Mouse (Mus musculus): ENCODE data around the gene Cox5b. TPM values are rescaled to one million over a fixed set of nuclear protein-coding genes. Genes with fewer than 3 reads are reported as not detected.

Cox5b gene
- total RNA-seq, 2 experiments from 2014 or later = 933 to 949 TPM

GRCm38 (mm10) chr1:36683810-36684467, 7.3 kb upstream of the Cox5b start:
- peak; percentile 61 to 84 for DNase-seq (ENCODE audit: low spot score in 2 of 2)

DNA sequence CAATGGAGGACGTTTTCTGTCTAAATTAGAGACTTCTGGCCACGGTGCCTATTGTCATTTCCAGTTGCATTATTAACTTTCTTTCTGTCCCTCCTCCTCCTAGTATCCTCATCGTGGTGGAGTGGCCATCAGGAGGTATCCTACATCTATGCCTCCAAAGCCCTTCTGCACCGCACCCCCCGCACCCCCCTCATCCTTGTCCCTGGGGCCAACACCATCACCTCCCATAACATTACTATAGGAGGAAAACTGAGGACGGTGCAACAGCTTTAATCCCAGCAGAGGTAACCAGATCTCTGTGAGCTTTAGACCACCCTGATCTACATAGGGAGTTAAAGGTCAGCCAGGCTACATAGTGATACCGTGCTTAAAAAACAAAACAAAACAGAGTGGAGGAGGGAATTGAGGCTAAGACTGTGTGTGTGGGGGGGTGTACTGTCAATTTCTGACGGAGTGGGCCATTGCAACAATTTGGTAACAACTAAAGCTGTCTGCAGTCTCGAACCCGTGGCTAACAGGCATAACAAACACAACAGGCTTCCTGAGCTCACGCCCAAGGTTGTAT, 496 bp upstream of the Cox5b start:
- no peak for DNase-seq (ENCODE audit: low spot score in 2 of 2)

- DNase-seq (ENCODE audit: low spot score in 2 of 2) = no peak
Measured at GRCm38 (mm10) chr1:36694871-36695270, 3.6 kb downstream of the Cox5b start.

GRCm38 (mm10) chr1:36696411-36696810, 5.2 kb downstream of the Cox5b start:
- no peak for DNase-seq (ENCODE audit: low spot score in 2 of 2)

GRCm38 (mm10) chr1:36697030-36697429, 5.8 kb downstream of the Cox5b start:
- no peak for DNase-seq (ENCODE audit: low spot score in 2 of 2)

GRCm38 (mm10) chr1:36707166-36707565, 15.9 kb downstream of the Cox5b start:
- no peak for DNase-seq (ENCODE audit: low spot score in 2 of 2)

DNA sequence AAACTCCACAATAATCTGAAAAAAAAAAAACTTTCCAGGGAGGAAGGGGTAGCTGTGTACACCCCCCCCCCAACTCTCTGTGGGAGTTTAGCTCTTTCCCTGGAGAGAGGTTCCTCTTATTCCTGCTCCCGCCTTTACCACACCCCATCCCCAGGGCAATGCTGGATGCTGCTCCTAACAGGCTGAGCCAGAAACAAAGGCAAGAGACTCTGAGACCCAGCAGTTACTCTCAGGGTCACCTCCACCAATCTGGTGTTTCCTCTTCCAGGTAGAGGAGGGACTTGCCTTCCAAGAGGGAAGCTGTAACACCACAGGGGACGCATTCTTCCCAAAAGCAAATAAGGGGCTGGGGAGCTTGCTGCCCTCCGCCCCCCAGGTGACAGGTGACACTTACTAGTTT, 16.5 kb downstream of the Cox5b start:
- DNase-seq (ENCODE audit: low spot score in 2 of 2) = no peak

DNA sequence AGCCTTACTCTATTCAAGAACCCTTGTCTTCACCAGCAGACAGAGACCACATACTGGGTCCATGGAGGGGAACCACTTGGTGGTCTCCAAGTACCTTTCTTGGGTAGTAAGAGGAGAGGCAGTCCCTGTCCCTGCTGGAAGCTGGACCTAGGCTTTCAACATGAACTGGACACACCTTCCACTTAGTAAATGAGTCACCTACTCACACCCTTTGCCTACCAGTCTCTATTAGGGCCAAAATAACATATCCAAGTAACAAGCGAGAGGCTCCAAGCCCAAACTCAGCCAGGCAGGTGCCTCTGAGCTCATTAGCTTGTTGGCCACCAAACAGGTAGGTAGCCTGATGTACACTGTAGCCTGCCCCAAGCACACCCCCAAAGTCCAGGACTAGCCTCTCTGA, 17.4 kb downstream of the Cox5b start:
- DNase-seq (ENCODE audit: low spot score in 2 of 2) = no peak

- peak in 1 of 2 experiments; percentile 22 for DNase-seq (ENCODE audit: low spot score in 2 of 2)
Measured at GRCm38 (mm10) chr1:36709055-36709853, 18.0 kb downstream of the Cox5b start.

DNA sequence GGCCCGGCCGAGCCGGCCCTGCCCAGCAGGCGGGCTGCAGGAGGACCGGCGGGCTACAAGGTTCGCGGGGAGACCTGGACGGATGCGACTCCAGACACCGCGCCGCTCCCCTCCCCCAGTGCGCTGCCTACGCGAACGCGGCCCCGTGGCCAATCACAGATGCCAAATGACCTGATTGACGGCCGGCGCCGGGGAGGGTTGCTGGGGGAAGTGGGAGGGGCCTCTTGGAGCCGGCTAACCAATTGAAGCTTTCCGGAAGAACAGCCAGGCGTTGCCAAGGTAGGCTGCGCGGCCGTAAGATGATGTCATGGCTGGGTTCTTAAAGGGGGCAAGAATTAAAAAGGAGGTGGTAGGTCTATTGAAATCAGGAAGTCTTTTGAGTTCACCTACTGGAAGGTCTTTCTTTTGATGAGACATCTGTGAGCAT, 18.6 kb downstream of the Cox5b start, which contains the start of gene 4933424G06Rik:
Gene 4933424G06Rik, plus strand, starts transcription at position 296 of the 427 bp plus-strand sequence.
- DNase-seq (ENCODE audit: low spot score in 2 of 2) = peak; percentile 92 to 97

GRCm38 (mm10) chr1:36711104-36711503, 19.9 kb downstream of the Cox5b start:
- no peak for DNase-seq (ENCODE audit: low spot score in 2 of 2)

DNA sequence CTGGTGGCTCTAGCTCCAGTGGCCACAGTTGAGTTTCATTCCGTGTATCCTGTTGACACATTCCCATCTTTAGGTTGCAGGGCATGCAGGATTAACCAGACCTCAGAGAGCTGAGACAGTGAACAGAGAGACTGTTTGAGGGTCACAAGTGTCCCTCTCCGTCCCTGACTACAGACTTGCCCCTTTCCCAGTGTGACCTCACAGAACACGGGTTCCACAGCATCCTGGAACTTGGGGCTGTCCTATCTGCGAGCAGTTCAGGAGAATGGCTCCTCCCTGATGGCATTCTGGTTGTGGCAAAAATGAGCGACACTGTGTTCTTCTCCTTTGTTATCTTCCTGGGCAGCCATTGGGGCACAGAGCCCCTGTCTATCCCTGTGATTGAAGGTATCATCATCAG, 23.1 kb downstream of the Cox5b start, which contains the start of gene Actr1b:
Gene Actr1b, minus strand, starts transcription at position 112 of the 400 bp plus-strand sequence.
- DNase-seq (ENCODE audit: low spot score in 2 of 2) = no peak

DNA sequence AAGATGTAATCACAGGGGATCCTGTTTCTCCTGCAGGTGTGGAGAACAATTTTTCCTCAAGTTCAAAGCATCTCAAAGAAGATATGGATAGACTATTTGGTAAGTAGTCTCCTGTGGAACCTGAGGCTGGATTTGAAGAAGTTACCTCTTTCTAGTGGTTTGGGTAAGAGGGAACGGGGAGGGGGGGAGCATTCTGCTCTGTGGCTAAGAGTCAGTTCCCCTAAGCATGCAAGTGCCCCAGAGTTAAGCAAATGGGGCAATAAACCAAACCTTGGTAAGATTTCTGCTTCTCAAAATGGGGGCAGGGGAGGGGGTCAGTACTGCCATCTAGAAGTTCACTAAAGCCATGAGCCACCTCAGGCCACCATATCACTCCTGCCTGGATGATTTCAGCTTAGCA, 27.5 kb downstream of the Cox5b start:
- DNase-seq (ENCODE audit: low spot score in 2 of 2) = no peak

DNA sequence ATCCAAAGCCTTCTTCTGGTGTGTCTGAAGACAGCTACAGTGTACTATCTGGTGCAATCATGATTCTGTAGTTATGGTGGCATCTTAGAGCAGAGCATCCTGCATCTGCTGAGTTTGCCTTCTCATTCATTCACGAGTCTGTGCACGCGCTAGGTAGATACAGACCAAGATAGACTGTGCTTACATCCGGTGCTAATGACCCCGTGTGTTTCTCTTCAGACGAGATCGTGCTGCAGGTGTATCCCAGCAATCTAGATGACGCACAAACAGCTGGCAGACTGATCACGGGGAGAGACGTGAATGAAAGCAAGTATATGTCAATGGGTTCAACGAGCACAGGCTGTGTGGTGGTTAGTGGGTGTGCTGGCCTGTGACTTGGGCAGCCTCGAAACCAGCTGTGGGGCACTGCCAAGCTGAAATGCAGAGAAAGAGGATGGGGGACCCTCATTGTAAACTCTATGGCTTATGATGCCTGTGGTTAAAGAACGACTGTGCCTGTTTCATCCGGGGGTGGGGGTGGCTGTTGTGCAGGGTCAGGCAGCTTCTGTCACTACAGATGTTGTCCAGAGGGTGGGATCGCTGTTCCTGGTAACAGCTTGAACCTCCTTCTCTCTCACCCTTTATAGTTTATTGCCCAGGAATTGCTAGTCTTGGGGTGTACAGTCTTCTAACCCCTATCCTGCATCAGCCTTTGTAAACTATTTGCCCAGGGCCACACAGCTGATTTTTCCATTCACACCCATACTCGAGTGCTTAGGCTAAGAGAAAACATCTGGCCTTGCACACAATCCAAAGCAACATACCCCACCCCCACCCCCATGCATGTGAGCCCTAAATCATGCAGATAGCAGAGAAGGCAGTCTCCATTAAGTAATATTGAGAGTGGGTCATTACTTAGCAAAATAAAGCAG, 32.2 kb downstream of the Cox5b start:
- DNase-seq (ENCODE audit: low spot score in 2 of 2) = no peak

DNA sequence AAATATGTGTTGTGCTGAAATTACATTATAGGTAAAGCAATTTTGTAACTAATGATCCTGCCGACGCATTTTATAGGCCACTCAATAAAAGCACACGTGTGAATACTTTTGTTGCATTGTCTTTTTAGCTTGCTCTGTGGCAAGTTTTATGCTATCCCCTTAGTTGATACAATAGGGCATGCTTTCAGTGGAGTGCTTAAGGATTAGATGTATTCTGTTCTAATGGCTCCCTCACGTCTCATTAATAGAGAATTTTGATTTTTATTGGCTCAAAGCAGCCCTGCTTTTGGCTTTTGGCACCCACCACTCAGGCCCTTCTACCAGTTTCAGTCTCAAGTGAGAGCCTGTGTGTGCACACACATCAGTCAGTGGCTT, 32.8 kb downstream of the Cox5b start:
- DNase-seq (ENCODE audit: low spot score in 2 of 2) = no peak

DNA sequence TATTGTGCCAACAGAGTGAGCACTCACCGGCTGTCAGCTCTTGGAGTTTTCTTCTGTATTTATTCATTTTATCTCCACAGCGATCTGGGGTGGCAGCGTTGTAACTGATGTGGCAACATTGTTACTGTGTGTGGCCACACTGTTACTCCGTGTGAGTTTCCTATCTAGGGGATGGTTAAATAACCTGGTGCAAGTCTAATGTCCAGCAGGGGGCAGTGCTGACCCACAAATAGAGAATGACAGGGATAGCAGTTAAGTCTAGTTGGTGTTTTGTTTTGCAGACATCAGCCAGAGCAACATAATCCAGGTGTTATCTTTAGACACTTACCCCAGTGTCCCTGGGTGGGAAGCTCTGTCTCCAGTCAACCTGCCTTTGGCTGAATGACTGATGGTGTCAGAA, 46.1 kb downstream of the Cox5b start:
- DNase-seq (ENCODE audit: low spot score in 2 of 2) = peak; percentile 57 to 78

DNA sequence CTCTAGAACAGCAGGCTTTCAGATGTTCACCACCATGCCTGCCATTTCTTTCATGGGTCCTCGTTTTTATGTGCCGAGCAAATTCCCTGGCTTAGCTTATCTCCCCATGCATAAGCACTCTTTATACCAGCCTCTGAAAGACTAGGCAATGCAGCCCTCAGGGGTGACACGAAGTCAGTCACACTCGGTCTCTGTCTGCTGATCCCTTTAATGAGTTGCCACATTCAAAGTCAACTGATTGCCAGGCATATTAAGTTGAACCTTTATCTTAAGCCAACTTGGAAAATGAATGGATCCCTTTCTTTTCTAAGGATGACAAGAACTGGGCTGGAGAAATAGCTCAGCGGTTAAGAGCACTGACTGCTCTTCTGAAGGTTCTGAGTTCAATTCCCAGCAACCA, 48.0 kb downstream of the Cox5b start:
- DNase-seq (ENCODE audit: low spot score in 2 of 2) = no peak

DNA sequence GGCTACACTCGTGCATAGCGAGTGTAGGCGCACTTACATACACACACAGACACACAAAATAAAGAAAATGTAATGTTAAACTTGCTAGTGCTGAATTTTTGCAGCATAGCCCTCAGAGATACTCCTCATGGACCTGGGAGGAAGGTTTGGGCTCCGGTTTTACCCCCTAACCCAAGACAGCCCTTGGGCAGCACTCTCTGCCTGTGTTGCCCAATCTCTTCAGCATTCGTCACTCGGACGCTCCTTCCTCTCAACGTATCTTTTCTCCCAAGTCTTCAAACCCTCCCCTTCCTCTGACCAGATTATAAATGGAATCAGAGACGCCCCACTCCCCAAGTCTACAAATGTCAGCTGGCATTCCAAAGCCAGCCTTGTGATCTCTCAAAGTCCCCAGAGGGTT, 51.8 kb downstream of the Cox5b start:
- DNase-seq (ENCODE audit: low spot score in 2 of 2) = no peak
